Mouse (Mus musculus): ENCODE results near the gene Nol9.
"Not testable (repeated sequence)": the region's sequence is repeated elsewhere in the genome, so short reads cannot be mapped to it uniquely, and the experiment has no call there.

The Nol9 gene

DNA sequence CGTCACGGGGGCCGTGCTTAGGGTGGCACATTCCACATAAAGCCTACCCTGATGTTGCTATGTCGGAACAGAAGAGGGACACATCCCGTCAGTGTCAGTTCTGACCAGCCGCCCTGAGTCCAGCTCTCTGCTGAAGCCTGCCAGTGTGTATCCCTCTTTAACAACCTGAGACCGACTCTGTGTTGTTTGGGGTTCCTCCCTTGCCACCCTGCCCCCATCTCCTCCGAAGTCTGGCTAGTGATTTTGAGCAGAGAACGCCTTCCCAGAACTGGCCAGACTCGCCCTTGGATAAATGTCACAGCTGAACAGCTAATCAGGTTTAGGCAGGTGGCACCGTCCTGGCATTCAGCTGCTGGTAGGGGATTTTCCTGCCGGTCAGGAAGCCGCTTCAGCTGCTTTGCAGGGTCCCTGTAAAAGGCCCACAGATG, 28.4 kb upstream of the Nol9 start:
- peak; percentile 46 for DNase-seq (ENCODE audit: low read depth, low spot score)

DNA sequence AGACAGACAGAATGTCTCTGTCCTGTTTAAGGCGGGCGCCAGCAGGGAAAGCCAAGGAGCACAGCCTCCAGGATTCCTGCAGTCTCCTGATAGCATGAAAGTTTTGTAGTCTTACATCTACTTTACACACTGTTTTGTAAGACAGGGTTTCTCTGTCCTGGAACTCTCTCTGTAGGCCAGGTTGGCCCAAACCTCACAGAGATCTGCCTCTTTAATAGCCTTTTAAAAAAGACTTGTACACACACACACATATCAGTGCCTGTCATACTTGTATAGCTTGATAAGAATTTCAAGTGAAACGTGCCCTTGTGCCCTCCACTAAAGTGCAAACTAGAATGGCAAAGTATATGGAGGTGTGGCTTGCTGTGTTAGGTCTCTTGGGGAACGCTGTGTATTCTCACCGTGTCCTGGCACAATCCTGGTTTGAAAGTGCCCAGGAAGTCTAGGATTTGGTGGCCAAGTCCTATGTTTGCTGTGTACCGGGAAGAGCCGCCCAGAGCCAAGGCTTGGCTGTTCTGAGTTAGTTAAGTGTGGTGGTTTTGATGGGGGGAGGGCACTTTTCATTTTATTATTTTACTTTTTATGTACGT, 27.9 kb upstream of the Nol9 start:
- no peak for DNase-seq (ENCODE audit: low read depth, low spot score)

- DNase-seq (ENCODE audit: low read depth, low spot score), result no peak
Measured at GRCm38 (mm10) chr4:152012109-152012508, 27.0 kb upstream of the Nol9 start.

DNA sequence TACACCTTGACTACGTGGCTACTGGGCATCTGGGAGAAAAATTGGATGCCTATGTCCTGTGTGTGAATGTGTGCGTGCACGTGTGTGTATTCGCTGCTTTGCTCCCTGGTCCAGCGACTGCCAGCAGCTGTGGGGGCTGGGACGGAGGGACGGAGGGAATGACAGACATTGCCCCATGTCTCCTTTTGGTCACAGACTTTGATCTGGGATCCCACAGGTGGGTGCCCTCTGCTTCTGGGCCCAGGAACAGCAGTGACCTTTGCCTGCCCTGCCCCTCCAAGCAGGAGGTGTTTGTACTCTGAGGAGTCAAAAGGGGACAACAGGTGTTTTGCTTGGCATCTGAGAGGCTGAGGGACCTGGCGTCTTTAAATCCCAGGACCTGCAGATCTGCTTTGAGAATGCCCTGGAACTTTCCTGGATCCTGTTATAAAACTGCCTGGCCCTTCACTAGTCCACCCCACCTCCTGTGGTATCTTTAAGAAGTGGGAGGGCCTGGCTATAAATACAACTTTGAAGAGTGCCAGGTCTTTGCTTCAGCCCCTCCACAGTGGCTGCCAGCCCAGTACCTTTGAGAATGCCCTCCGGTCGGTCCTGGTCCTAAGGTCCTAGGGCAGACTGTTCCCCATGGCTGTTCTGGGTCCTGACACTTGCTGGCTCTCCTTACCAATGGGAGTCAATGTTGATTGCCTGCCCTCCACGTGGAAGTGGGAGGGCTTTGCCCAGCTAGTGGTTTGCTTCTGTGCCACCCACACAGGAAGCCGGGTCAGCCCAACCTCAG, 25.9 kb upstream of the Nol9 start:
- DNase-seq (ENCODE audit: low read depth, low spot score), result no peak

DNA sequence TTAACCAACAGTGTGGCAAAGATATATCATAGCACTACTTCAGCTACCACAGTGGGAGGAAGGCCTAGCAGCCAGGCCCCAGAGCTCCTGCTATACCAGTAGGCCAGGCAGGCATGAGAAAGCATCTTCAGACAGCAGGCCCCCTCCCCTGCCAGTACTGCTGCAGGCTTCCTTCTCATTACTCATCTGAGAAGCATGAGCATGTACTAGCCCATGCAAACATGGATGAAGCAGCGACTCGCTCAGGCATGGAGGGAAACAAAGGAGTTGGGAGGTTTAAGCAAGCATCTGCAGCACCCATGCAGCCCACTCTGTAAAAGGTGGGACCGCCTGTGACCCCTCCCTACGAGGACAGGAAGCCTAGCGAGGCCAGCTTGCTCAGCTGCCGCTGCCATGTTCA, 20.0 kb upstream of the Nol9 start:
- DNase-seq (ENCODE audit: low read depth, low spot score), result no peak

- DNase-seq (ENCODE audit: low read depth, low spot score), result no peak
Measured at GRCm38 (mm10) chr4:152020024-152020423, 19.1 kb upstream of the Nol9 start.

DNA sequence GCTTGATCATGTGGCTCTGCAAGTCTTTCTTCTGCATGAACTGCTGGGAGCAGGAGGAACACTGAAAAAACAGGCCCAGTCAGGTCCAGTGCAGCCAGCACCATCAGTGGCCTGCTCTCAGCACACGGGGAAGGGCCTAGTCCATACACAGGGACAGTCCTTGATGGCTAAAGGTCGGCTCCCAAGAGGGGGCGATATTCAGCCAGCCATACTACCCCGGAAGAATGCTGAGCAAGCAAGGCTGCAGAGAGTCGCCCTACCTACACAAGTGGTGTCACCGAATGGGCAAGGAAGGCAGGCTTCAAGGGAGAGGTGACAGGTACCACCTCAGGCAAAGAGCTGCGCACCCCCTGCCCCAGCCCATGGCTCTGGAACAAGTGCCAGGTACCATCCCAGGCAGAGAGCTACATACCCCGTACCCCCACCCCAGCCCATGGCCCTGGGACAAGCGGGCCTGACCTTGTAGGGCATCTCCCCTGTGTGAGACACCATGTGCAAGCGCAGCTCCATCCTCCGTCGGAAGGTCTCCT, 17.5 kb upstream of the Nol9 start:
- DNase-seq (ENCODE audit: low read depth, low spot score), result no peak

GRCm38 (mm10) chr4:152022506-152022905, 16.6 kb upstream of the Nol9 start:
- no peak for DNase-seq (ENCODE audit: low read depth, low spot score)

DNA sequence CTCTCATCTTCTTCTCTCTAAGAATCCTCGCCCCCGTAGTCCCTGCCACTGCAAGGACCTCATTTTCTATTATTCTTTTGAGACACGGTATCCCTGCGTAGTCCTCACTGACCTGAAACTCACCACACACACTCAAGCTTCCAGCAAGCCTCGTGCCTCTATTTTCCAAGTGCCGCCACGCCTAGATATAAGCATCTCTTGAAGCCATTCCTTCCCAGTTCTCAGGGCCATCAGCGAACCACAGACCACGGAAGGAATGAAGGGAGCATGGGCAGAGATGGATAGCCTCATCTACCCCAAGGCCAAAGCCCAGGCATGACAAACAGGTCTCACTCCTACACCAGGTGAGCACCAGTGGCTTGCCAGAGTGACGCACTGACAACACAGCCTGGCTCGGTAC, 14.6 kb upstream of the Nol9 start:
- DNase-seq (ENCODE audit: low read depth, low spot score), result no peak

DNA sequence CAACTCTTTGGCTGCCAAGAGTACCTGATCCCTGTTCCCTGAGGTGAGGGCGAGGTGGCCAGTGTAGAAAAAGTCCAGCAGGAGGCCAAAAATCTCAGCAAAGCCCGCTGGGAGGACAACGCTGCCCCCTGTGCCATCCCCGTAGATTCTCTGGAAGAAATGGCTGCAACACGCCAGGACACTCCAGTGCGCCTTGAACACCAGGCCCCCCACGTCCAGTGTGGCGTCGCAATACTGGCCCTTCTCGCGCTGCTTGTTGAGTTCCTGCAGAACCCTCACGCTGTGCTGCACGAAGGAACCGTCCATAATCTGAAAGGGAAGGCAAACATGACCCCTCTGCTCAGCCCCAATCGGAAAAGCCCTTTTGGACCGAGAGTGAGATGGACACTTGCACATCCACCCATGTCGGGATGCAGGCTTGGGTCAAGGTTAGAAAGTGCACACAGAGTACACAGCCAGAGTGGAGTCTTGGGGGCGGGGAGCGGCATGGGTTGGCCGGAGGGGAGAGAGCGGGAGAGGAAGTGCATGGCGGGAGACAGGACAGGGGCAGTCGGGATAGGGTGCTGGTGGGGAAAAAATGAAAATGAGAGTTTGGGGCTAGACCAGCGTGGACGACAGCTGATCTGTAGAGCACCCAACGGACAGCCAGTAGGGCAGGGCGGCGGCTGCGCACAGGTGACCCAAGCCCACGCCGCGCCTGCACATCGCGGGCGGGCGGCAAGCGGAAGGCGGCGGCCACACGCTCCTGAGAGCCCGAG, 12.2 kb upstream of the Nol9 start:
- no peak for DNase-seq (ENCODE audit: low read depth, low spot score)

DNA sequence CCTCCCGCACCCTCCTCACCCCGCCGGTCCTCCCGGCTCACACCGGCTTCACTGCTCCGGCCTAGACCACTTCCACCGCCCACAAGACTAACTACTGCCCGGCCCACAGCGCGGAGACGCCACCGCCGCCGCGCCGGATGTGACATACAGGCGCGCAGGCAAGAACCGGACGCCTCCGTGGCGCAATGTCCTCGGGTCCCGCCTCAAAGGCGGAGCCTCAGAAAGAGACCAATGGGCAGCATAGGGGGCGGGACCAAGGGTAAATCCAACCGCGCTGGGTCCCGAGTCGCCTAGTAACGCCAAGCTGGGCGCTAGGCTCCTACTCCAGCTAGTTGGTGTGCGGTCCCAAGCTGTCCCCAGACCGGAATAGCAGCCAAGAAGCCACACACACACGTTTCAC, 11.6 kb upstream of the Nol9 start, which contains the start of gene Zbtb48:
Gene Zbtb48, minus strand, starts transcription at position 148 of the 400 bp plus-strand sequence.
- peak; percentile 93 for DNase-seq (ENCODE audit: low read depth, low spot score)

- DNase-seq (ENCODE audit: low read depth, low spot score), result no peak
Measured at GRCm38 (mm10) chr4:152028456-152028855, 10.7 kb upstream of the Nol9 start.

DNA sequence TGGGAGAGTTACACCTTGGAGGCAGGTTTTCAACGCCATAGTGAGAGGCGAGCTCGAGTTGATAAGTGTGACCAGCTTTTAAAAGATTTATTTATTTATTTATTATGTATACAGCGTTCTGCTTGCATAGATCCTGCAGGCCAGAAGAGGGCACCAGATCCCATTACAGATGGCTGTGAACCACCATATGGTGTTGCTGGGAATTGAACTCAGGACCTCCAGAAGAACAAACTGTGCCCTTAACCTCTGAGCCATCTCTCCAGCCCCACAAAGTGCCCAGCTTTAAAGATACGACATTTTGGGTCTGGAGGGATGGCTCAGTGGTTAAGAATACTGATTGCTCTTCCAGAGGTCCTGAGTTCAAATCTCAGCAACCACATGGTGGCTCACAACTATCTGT, 10.0 kb upstream of the Nol9 start:
- DNase-seq (ENCODE audit: low read depth, low spot score), result no peak

DNA sequence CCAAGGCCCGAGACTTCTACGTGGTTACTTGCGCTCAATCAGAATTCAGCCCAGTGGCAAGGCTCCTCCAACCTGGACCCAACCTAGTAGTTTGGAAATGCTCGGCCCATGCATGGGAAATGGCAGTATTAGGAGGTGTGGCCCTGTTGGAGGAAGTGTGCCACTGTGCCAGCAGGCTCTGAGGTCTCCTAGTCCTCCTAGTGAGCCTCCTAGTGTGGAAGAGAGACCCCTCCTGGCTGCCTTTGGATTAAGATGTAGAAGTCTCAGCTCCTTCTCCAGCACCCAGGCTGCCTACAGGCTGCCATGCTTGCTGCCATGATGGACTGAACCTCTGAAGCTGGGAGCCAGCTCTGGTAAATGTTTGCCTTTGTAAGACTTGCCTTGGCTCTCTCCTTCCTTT, 9.1 kb upstream of the Nol9 start:
- no peak for DNase-seq (ENCODE audit: low read depth, low spot score)

GRCm38 (mm10) chr4:152032922-152033321, 6.2 kb upstream of the Nol9 start:
- no peak for DNase-seq (ENCODE audit: low read depth, low spot score)

GRCm38 (mm10) chr4:152036464-152036863, 2.7 kb upstream of the Nol9 start:
- not testable (repeated sequence) for DNase-seq (ENCODE audit: low read depth, low spot score)

- DNase-seq (ENCODE audit: low read depth, low spot score), result no peak
Measured at GRCm38 (mm10) chr4:152038225-152038984, 716 bp upstream of the Nol9 start, which contains the start of gene Tas1r1. TSS of gene Tas1r1 (minus strand) at chr4:152038568.

DNA sequence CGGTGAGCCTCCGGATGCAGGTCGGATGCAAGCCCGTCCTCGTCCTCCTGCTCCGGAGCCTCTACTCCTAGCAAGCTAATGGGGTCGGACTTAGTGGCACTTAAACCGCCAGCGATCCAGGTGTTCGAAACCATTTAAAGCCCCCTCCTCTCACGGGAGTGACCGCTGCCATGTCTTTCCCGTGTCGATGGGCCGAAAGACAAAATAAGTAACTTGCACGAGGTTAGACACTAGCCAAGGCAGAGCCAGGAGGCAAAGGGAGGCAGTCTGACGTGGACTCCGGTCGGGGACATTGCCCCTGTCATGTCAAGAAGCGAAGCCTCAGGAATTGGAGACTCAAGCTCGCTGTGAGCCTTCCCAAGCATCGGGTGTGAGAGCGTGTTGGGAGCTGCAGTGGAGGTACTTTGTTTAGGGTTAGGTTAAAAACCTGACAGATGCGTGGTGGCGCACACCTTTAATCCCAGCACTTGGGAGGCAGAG, 750 bp downstream of the Nol9 start:
- DNase-seq (ENCODE audit: low read depth, low spot score), result no peak

DNA sequence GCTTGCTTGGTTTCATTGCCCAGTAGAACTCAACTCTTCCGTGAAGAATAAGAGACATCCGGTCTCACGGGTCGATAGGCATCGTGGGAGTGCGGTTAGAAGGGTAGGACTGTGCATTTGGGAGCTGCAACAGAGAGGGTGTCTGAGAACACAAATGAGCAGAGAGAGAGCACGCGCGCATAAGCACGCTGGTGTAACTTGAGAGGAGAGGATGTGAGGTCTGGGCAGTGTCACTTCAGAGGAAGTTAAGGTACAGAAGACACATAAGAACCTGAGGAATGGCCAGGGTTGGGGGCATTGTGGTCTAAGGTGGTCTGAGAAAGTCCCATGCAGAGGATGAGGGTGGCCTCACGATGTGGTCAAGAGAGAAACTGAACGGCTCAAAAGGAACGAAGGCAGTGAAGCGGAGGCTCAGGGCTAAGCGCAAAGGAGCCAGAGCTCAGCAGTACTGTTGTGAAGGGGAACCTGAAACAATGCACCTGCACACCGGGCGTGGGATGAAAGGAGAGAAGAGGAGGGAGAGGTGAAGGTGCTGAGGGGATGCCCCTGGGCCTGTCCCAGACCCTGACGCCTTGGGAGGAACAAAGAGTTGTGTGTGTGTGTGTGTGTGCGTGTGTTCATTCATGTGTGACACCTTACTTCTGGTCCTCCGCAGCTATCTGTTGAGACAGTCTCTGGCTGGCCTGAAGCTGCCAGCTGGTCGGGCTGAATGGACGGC, 3.0 kb downstream of the Nol9 start:
- DNase-seq (ENCODE audit: low read depth, low spot score), result no peak

- DNase-seq (ENCODE audit: low read depth, low spot score), result no peak
Measured at GRCm38 (mm10) chr4:152043171-152043570, 4.0 kb downstream of the Nol9 start.

DNA sequence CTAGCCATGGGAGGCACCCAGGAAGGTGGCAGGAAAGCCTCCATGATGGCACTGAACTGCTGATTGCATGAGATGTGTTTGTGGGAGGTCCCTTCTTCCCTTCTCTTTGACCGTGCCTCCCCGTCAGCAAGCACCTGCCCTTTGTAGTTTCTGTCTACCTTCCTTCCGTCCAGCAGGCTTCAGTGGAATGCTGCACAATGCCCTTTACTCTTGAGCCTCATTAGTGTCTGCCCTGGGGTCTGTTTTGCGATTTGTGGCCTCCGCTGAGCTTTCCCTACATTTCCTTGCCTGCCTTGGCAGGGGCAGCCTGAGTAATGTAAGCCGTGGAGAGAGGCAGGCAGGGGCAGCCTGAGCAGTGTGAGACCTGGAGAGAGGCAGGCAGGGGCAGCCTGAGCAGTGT, 5.5 kb downstream of the Nol9 start:
- DNase-seq (ENCODE audit: low read depth, low spot score), result no peak

Measured in retina, adult 2 months (tissue).